Mouse (Mus musculus) retina, adult 2 months (tissue): Measurements from ENCODE around the gene Mtnr1b.

Source experiments
- DNase-seq: peaks from one replicate; pipeline ENCODE4 v3.0.0-alpha.2; 2012; ENCODE audit warnings: low read depth, low spot score

Gene Mtnr1b

DNA sequence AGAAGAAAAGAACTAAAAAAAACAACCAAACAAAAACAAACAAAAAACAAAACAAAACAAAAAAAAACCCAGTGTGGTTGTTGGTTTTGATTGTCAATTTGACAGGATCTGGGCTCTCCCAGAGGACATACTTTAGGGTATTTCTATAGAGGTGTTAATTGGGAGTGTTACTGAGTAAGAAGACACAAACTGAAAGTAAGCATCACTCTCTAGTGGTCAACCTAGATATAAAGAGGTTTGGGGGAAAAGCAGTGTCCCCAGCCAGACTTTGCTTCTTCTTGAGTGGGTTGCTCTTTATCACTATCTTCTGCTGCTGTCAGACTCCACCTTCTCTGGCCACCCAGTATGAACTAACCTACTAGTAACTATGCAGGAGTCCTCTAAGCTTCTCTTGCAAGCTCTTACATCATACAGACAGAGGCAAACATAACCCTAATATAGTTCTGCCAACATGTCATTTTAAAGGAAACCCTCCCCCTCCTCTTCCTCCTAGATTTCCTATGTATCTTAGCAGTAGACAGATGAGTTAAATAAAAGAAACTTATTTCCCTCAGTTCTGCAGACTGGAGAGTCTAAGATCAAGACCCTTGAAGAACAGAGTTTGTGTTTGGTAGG is 71.8 kb downstream of the Mtnr1b start:
- no peak for DNase-seq

DNA sequence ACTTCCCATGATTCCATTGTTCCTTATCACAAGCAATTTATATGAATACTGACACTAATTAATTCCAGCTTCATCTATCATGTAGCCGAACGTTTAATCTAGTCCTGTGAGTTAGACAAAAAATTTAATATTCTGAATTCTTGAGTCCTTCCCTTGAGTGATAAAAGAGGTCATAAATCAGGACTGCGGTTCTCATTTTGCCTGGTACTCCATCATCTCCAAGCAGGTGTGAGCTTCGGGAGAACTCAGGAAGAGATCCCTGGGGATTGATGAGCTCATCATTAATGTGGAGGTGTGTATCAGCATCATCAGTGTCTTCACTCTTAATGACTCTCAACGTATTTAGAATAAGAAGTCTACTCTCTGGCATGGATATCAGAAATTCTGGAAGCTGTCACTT is 74.0 kb downstream of the Mtnr1b start:
- no peak for DNase-seq

DNA sequence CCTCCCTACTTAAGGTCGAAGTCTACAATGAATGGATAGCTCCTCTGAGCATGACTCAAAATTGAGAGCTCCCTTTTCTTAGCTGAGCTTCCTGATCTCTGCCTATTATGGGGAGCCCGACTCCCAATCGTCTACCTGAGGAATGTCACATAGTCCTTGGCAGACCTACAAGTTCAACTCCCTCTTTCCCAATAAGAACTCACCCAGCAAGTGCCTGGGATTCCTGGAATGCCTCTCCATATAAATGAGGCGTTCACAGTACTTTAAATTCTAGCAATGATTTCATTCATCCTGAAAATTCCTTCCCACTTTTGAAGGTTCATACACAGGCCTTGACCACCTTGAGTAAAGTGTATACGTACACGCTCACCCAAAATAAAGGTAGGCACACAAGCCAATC is 79.9 kb downstream of the Mtnr1b start:
- no peak for DNase-seq

DNA sequence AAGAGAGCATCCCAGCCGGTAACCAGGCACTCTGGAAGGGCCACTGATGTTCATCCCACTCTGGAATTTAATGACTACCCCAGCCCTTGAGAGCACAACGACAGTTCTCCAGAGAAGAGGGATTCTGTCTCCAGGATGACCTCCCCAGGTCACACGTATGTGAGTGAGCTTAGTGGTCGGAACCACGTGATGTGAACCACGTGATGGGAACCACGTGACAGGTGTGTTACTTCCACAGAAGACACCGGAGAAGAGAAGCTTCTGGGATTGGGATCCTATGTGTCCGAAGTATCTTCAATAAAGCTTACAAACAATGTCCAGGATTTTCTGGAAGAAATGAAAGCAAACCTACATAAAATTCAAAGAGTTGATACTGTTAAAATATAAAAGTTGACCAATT is 82.3 kb downstream of the Mtnr1b start:
- no peak for DNase-seq

DNA sequence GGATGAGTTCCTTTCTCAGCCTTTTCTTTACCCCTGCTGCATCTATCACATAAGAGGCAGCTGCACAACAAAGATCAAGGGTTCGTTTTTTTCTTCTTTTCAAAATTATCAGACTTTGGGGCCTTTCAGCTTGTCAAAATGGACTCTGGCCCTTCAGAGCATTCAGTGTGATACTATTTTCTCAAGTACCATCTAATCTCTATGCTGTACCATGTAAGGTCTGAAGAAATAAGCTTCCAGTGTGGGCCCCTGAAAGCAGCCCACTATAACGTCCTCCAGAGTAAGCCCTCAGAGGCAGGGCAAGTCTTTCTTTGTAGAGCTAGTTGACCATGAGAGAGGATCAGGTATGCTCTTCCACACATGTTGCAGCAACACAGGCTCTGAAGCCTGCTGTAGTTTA is 87.7 kb downstream of the Mtnr1b start:
- no peak for DNase-seq

DNA sequence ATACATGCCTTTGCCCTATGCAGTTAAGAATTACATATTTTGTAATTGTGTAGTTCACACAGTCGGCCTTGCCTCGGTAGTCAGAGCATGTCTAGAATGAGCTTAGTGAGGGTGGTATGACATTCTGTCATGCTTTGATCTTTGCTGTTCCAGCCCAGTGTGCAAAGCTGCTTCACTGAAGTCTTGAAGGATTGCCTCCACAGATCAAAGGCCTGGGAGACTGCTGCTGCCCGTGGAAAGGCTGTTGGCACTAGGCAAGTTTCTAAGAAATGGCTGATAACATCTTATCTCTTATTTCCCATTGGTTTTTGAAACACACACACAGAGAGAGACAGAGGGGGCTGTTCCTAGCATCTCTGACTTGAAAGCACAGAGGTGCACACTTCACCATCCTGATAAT is 88.2 kb downstream of the Mtnr1b start:
- DNase-seq, result no peak

DNA sequence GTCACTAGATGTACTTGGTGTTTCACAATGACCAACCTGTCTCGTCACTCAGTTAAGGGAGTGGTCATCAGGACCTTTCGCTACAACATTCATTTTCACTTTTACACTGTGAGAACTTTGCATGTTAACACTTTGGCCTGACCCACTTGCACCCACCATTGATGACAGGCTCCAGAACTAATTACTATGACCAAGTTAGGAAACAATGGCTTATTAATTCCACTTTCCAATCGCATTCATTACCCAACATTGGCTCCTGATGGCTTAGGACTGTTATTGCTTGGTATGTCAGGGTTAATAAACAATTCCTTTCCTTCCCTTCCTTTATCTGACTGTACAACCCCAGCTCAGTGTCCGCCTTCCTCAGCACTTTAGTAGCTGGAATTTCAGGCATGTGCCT is 92.4 kb downstream of the Mtnr1b start:
- DNase-seq, result no peak

DNA sequence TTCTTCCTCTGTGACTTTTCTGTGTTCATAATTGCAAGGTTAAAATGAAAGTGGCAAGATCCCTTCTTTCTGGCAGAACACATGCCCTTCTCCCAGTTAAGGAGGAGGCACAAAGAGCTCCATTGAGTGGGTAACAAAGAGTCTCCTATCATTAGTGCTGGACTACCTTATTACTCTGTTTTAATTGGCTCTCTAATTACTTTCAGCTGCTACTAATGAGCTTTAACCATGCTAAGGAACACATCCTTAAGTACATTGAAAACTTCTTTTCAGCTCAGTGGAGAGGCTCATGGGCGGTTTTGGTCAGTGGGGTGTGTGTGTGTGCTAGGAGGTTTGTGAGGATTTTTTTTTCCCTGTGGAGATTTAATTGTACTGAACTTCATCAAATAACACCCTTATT is 99.4 kb downstream of the Mtnr1b start:
- DNase-seq, result no peak
